Mouse (Mus musculus) ES-Bruce4 (cell line): ENCODE data around the gene Cacna2d3.

Experiments used
- CTCF ChIP-seq: IDR thresholded peaks from one replicate; pipeline ENCODE4 v1.8.1; 2011; ENCODE audit warnings: low read depth, low read length
- EP300 ChIP-seq: IDR thresholded peaks from 2 replicates; pipeline ENCODE4 v1.6.1; 2011; ENCODE audit warnings: low read depth, low read length; ENCODE audit not compliant: insufficient read depth
- POLR2A ChIP-seq: IDR thresholded peaks from one replicate; pipeline ENCODE4 v1.8.1; 2011; ENCODE audit warnings: low read length; ENCODE audit not compliant: insufficient read depth

DNA sequence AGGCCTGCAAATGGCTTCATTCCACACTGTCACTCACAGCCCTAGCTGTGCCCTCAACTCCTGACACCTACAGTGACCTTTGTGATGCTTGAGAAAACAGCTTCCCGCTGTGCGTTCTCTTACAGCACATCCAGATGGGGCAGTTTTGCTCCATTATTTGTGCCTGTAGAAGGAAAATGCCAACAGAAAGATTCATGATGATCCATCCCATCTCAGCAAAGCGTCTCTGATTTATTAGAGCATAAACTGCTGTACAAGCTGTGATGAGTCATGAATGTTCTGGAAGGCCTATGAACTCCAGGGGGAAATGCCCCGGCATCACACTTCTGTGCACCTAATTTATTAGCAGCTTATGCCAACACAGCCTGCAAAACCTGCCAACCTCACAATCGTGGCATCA lies 453.1 kb downstream of the Cacna2d3 start:
- no peak for TF ChIP-seq EP300
- no peak for TF ChIP-seq POLR2A
- no peak for TF ChIP-seq CTCF
